Mouse (Mus musculus): ENCODE measurements around the gene Krt15. TPM values are rescaled to one million over a fixed set of nuclear protein-coding genes. Genes with fewer than 3 reads are reported as not detected.
A peak's percentile ranks its signal among the peaks of the same experiment; 100 is the strongest.

Gene Krt15
- polyA plus RNA-seq, 1 experiment from 2014 or later, result 1.2 TPM

- H3K4me3 ChIP-seq (ENCODE audit: low read depth, low read length), result no peak overlapping the region
- no peaks in the 10 kb centered on the region for H3K9me3 ChIP-seq (ENCODE audit: control insufficient read depth)
- H3K4me2 ChIP-seq (replicated peaks; ENCODE audit: low read depth), result peak overlapping the region; percentile 57
- H3K27me3 ChIP-seq (replicated peaks; ENCODE audit: control insufficient read depth, insufficient read depth, low read length), result no peaks in the 10 kb centered on the region
- WGBS, result 25% methylated on average over 8 of the region's 8 CpGs
- peak; percentile 32 for TF ChIP-seq CTCF (IDR thresholded peaks at IDR 0.05; ENCODE audit: low read depth)
- no peaks in the 10 kb centered on the region for H3K36me3 ChIP-seq (ENCODE audit: control insufficient read depth, insufficient read depth)
- H3K4me1 ChIP-seq (replicated peaks; ENCODE audit: control insufficient read depth, insufficient read depth, low read length), result peaks cover 8% of the 10 kb centered on the region; the same call in 1 of the 2 replicates
- no peak overlapping the region for H3K9ac ChIP-seq (ENCODE audit: low read depth, low read length)
- ATAC-seq, result peak; percentile 68
- peak overlapping the region; percentile 60 for H3K27ac ChIP-seq (ENCODE audit: low read depth, low read length)
Observed at GRCm38 (mm10) chr11:100168071-100168470, 32.3 kb upstream of the Krt15 start.

- no peaks in the 10 kb centered on the region for H3K9me3 ChIP-seq (ENCODE audit: control insufficient read depth)
- ATAC-seq, result peak; percentile 52
- WGBS, result 12% methylated on average over 7 of the region's 7 CpGs
- H3K36me3 ChIP-seq (ENCODE audit: control insufficient read depth, insufficient read depth), result no peaks in the 10 kb centered on the region
- no peak overlapping the region for H3K9ac ChIP-seq (ENCODE audit: low read depth, low read length)
- H3K27me3 ChIP-seq (replicated peaks; ENCODE audit: control insufficient read depth, insufficient read depth, low read length), result no peaks in the 10 kb centered on the region
- no peak for TF ChIP-seq CTCF (IDR thresholded peaks at IDR 0.05; ENCODE audit: low read depth)
- peaks cover 8% of the 10 kb centered on the region; the same call in 1 of the 2 replicates for H3K4me1 ChIP-seq (replicated peaks; ENCODE audit: control insufficient read depth, insufficient read depth, low read length)
- H3K27ac ChIP-seq (ENCODE audit: low read depth, low read length), result peak overlapping the region; percentile 43
- H3K4me3 ChIP-seq (ENCODE audit: low read depth, low read length), result no peak overlapping the region
- H3K4me2 ChIP-seq (replicated peaks; ENCODE audit: low read depth), result no peak overlapping the region
Observed at GRCm38 (mm10) chr11:100164392-100164791, 28.7 kb upstream of the Krt15 start.

GRCm38 (mm10) chr11:100157908-100158477, 22.3 kb upstream of the Krt15 start:
- Histone ChIP-seq H3K4me3 (ENCODE audit: low read depth, low read length) (peak overlapping the region; percentile 21; the same call in 1 of the 2 replicates), H3K4me2 (replicated peaks; ENCODE audit: low read depth) (peak overlapping the region; percentile 37), H3K27ac (ENCODE audit: low read depth, low read length) (peak overlapping the region; percentile 79), H3K27me3 (replicated peaks; ENCODE audit: control insufficient read depth, insufficient read depth, low read length) (no peaks in the 10 kb centered on the region), H3K9ac (ENCODE audit: low read depth, low read length) (no peak overlapping the region), H3K9me3 (ENCODE audit: control insufficient read depth) (no peaks in the 10 kb centered on the region), H3K4me1 (replicated peaks; ENCODE audit: control insufficient read depth, insufficient read depth, low read length) (peaks cover 13% of the 10 kb centered on the region; the same call in 1 of the 2 replicates), H3K36me3 (ENCODE audit: control insufficient read depth, insufficient read depth) (no peaks in the 10 kb centered on the region)
- no peak for TF ChIP-seq CTCF (IDR thresholded peaks at IDR 0.05; ENCODE audit: low read depth)
- peak; percentile 80 for ATAC-seq
- WGBS, result 37% methylated on average over 6 of the region's 6 CpGs

DNA sequence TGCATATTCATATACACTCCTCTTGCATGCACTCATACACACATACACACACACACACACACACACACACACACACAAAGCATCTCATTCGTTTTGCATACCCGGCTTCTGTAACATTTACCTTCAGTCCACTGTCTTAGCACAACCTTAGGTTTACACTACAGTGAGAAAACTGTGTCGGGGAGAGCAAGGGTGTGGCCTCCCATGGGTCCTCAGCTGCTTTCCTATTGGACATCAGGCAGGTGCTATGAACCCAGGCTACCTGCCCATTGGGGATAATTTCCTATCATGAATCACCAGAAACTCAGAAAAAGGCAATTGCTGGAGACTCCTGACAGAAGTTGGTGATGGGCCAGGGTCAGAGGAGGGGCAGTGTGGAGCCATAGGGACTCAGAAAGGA, 21.6 kb upstream of the Krt15 start:
- peak overlapping the region; percentile 37 for H3K4me2 ChIP-seq (replicated peaks; ENCODE audit: low read depth)
- H3K4me1 ChIP-seq (replicated peaks; ENCODE audit: control insufficient read depth, insufficient read depth, low read length), result peaks cover 14% of the 10 kb centered on the region; the same call in 1 of the 2 replicates
- no peak for TF ChIP-seq CTCF (IDR thresholded peaks at IDR 0.05; ENCODE audit: low read depth)
- ATAC-seq, result peak; percentile 52
- peak overlapping the region; percentile 21 for H3K4me3 ChIP-seq (ENCODE audit: low read depth, low read length)
- no peaks in the 10 kb centered on the region for H3K27me3 ChIP-seq (replicated peaks; ENCODE audit: control insufficient read depth, insufficient read depth, low read length)
- no peaks in the 10 kb centered on the region for H3K9me3 ChIP-seq (ENCODE audit: control insufficient read depth)
- no peak overlapping the region for H3K9ac ChIP-seq (ENCODE audit: low read depth, low read length)
- WGBS, result 29% methylated on average over 3 of the region's 3 CpGs
- H3K27ac ChIP-seq (ENCODE audit: low read depth, low read length), result peak overlapping the region; percentile 79
- H3K36me3 ChIP-seq (ENCODE audit: control insufficient read depth, insufficient read depth), result no peaks in the 10 kb centered on the region

GRCm38 (mm10) chr11:100155497-100156255, 19.9 kb upstream of the Krt15 start:
- Histone ChIP-seq H3K9ac (ENCODE audit: low read depth, low read length) (0 out of 2 replicates have a peak overlapping the region, but pooled peaks have one; percentile 17), H3K36me3 (ENCODE audit: control insufficient read depth, insufficient read depth) (no peaks in the 10 kb centered on the region), H3K4me3 (ENCODE audit: low read depth, low read length) (no peak overlapping the region), H3K27ac (ENCODE audit: low read depth, low read length) (peak overlapping the region; percentile 70), H3K9me3 (ENCODE audit: control insufficient read depth) (no peaks in the 10 kb centered on the region), H3K27me3 (replicated peaks; ENCODE audit: control insufficient read depth, insufficient read depth, low read length) (no peaks in the 10 kb centered on the region), H3K4me1 (replicated peaks; ENCODE audit: control insufficient read depth, insufficient read depth, low read length) (peaks cover 18% of the 10 kb centered on the region; the same call in 1 of the 2 replicates), H3K4me2 (replicated peaks; ENCODE audit: low read depth) (peak overlapping the region; percentile 37)
- no peak for TF ChIP-seq CTCF (IDR thresholded peaks at IDR 0.05; ENCODE audit: low read depth)
- ATAC-seq, result no peak
- 38% methylated on average over 8 of the region's 8 CpGs for WGBS

- Histone ChIP-seq H3K36me3 (ENCODE audit: control insufficient read depth, insufficient read depth) (no peaks in the 10 kb centered on the region; the same call in 1 of the 2 replicates), H3K4me2 (replicated peaks; ENCODE audit: low read depth) (no peak within 1 kb of the TSS), H3K9me3 (ENCODE audit: control insufficient read depth) (no peaks in the 10 kb centered on the region), H3K27ac (ENCODE audit: low read depth, low read length) (peak within 1 kb of the TSS; percentile 58), H3K4me1 (replicated peaks; ENCODE audit: control insufficient read depth, insufficient read depth, low read length) (peaks cover 14% of the 10 kb centered on the region; the same call in 1 of the 2 replicates), H3K9ac (ENCODE audit: low read depth, low read length) (no peak within 1 kb of the TSS), H3K4me3 (ENCODE audit: low read depth, low read length) (no peak within 1 kb of the TSS), H3K27me3 (replicated peaks; ENCODE audit: control insufficient read depth, insufficient read depth, low read length) (0 out of 2 replicates have a peak, but pooled peaks cover 4% of the 10 kb centered on the region)
- 56% methylated on average over 9 of the region's 9 CpGs for WGBS
- ATAC-seq, result no peak
- no peak for TF ChIP-seq CTCF (IDR thresholded peaks at IDR 0.05; ENCODE audit: low read depth)
Observed at GRCm38 (mm10) chr11:100148615-100149330, 13.0 kb upstream of the Krt15 start, which contains the start of gene Krt19. Krt19 (minus strand) TSS chr11:100148665.
